Mouse (Mus musculus) heart, adult 2 months (tissue): ENCODE data around the gene Ppp1r11.
A peak's percentile ranks its signal among the peaks of the same experiment; 100 is the strongest.

Experiments used
- CTCF ChIP-seq: fragments of 200-600 bp; IDR thresholded peaks from 2 replicates; pipeline ENCODE4 v1.8.1; 2022; ENCODE audit warnings: antibody characterized with exemption, mild to moderate bottlenecking, moderate library complexity
- EP300 ChIP-seq: fragments of 200-500 bp; IDR thresholded peaks from 2 replicates; pipeline ENCODE4 v1.6.1; 2011; ENCODE audit warnings: low read depth, low read length, control low read depth; ENCODE audit not compliant: insufficient read depth
- POLR2A ChIP-seq: fragments of 200-500 bp; IDR thresholded peaks from 2 replicates; pipeline ENCODE4 v1.6.1; 2011; ENCODE audit warnings: mild to moderate bottlenecking, low read depth, low read length, control low read depth; ENCODE audit not compliant: insufficient read depth

DNA sequence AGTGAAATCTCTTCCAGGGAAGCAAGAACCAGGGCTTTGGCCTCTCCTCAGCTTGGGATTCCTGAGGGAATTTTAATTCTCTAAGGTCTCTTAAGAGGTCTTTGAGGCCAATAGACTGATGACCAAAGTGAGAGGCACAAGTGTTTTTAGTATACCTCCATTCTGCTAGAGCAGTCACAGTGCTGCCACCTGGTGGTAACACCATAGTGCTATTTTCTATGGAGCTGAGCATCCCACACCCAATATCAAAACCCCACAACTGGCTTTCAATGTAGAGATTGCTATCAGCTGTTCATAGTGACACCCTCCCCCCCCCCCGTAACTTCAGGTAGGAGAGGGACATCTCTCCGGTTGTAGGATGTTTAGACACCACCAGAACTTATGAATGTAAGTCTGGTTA lies 37.4 kb downstream of the Ppp1r11 start:
- TF ChIP-seq CTCF = peak; percentile 91
- no peak for TF ChIP-seq EP300
- no peak for TF ChIP-seq POLR2A
